Mouse (Mus musculus): ENCODE measurements around the gene Nenf. TPM values are rescaled to one million over a fixed set of nuclear protein-coding genes. Genes with fewer than 3 reads are reported as not detected.
A peak's percentile ranks its signal among the peaks of the same experiment; 100 is the strongest.

Gene Nenf
- total RNA-seq, 2 experiments from 2014 or later = 68.3 to 69.6 TPM

DNA sequence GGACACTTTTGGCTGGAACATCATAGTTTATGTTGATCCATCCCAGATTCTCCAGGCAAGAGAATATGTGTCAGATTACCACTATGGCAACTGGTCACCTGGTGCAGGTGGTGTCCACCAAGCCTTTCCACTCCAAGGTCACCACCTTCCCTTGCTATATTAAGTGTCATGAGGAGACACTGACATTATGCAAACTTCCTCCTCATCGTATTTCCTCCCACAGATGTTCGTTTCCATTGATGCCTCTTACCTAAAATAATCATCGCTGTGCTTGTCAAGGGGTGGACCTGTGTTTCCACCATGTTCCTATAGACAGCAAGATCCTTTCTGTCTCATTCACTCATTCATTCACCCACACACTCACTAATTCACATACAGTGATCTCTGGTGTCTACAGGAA, 45.3 kb downstream of the Nenf start:
- DNase-seq = no peak
- Histone ChIP-seq H3K4me3 (no peak overlapping the region), H3K27ac (no peak overlapping the region)
- intact Hi-C loops (cut with DNase I) = loop anchor here (10.0 kb wide), 1 partner anchor 178 kb away; the partner anchor contains the start of gene Batf3
- TF ChIP-seq CTCF (IDR thresholded peaks at IDR 0.05) = no peak

GRCm38 (mm10) chr1:191269648-191269952, 48.4 kb downstream of the Nenf start:
- no peak for DNase-seq
- no peak for TF ChIP-seq CTCF (IDR thresholded peaks at IDR 0.05)
- no peak overlapping the region for H3K4me3 ChIP-seq
- peak overlapping the region; percentile 31; the same call in 1 of the 2 replicates for H3K27ac ChIP-seq
- intact Hi-C loops (cut with DNase I) = no loop called here

DNA sequence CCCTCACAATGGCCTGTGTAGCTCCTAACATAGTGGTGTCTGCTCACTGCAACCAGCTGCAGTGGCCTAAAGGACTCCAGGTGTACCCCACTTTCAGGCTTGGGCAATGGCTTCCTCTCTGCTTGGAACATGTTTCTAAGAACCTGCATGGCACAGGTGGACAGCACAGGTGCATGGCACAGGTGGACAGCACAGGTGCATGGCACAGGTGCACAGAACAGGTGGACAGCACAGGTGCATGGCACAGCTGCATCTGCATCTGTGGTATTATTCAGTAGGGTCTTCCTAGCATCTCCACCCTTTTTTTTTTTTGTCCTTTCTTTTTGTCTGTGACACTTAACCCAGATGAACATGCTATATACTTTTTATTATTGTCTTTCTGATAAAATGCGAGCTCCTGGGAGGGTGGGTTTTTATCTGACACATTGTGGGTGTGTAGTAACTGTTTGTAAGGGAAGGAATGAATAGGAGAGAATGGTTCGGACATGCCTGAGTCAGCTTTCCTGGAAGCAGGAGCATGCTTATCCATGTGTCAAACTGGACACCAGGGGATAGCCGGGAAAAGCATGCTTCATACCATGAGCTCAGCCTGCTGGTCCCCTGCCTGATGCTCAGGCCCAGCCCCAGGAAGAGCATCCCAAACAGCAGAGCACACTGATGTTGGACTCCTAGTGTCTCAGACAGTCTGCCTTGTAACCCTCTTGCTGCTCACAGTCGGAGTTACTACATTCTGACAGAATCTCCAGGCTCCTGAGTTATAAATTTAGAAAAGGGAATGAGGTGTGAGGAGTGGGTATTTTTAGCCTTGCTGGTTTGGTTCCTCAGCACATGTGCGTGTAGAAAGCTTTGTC, 49.0 kb downstream of the Nenf start:
- H3K27ac ChIP-seq = peak overlapping the region; percentile 31; the same call in 1 of the 2 replicates
- peak; percentile 36 for DNase-seq
- intact Hi-C loops (cut with DNase I) = no loop called here

GRCm38 (mm10) chr1:191267856-191268255, 50.1 kb downstream of the Nenf start:
- H3K27ac ChIP-seq = no peak overlapping the region
- DNase-seq = no peak
- no peak overlapping the region for H3K4me3 ChIP-seq
- intact Hi-C loops (cut with DNase I) = no loop called here
- TF ChIP-seq CTCF (IDR thresholded peaks at IDR 0.05) = no peak

More for the DNA sequence above, 49.0 kb downstream of the Nenf start:
- no peak for TF ChIP-seq CTCF (IDR thresholded peaks at IDR 0.05)
- no peak overlapping the region for H3K4me3 ChIP-seq

- Histone ChIP-seq H3K4me3 (no peak overlapping the region), H3K27ac (no peak overlapping the region)
- intact Hi-C loops (cut with DNase I) = no loop called here
- TF ChIP-seq CTCF (IDR thresholded peaks at IDR 0.05) = no peak
- no peak for DNase-seq
Measured at GRCm38 (mm10) chr1:191267162-191267561, 50.8 kb downstream of the Nenf start.

DNA sequence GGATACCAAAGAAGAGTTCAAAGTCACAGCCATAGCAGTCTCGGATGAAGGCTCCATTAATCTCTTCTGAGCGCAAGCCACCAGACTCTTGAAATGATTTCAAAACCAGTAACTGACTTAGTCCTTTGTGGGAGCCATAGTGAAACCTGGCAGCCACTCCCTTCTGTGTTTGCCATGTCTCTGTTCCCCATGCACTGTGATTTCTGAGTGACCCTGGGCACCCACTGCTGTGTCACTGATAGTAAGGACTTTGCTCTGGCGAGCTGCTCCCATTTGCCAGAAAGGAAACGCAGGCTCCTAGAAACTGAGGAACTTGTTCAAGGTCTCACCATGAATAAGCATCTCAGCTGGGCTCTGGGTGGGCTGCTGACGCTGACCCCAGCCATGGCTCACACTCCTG, 54.5 kb downstream of the Nenf start:
- intact Hi-C loops (cut with DNase I) = no loop called here
- no peak overlapping the region for H3K4me3 ChIP-seq
- no peak for DNase-seq
- TF ChIP-seq CTCF (IDR thresholded peaks at IDR 0.05) = no peak
- no peak overlapping the region for H3K27ac ChIP-seq

DNA sequence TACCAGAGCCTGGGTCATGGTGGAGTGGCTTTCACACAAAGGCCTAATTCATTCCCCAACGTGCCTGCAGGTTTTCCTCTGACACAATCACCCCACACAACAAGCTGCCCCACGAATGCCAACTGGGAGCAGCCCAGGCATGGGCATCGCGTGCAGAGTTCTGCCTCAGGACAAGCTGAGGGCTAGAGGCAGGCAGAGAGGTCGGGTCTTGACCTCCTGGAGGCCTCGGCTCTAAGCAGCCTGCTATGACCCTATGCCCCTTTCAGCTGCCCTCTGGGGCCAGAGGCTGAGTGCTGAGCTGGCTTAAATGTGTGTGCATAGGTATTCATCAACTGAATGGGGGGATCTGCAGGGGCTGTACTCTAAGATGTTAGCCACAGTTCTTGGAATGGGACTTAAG, 56.1 kb downstream of the Nenf start:
- Histone ChIP-seq H3K27ac (no peak overlapping the region), H3K4me3 (no peak overlapping the region)
- intact Hi-C loops (cut with DNase I) = no loop called here
- DNase-seq = no peak
- no peak for TF ChIP-seq CTCF (IDR thresholded peaks at IDR 0.05)

GRCm38 (mm10) chr1:191259661-191260060, 58.3 kb downstream of the Nenf start:
- intact Hi-C loops (cut with DNase I) = no loop called here
- Histone ChIP-seq H3K4me3 (no peak overlapping the region), H3K27ac (no peak overlapping the region)
- DNase-seq = no peak
- TF ChIP-seq CTCF (IDR thresholded peaks at IDR 0.05) = no peak

DNA sequence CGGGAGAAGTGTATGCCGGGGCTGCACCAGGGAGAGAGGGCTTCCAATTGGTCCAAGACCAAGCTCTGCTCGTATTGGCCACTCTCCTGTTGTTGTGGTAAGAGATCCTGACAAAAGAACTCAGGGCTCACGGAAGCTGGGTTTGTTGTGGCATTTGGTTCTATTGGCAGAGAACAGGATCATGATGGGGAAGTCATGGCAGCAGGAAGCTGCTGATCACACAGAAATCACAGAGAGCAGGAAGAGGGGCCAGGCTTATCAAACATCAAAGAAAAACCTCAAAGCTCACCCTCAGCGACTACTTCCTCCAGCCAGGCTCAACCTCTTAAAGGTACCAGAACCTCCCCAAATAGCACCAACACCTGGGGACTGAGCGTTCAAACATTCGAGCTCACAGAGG, 58.9 kb downstream of the Nenf start:
- no peak for TF ChIP-seq CTCF (IDR thresholded peaks at IDR 0.05)
- Histone ChIP-seq H3K4me3 (peak overlapping the region; percentile 23), H3K27ac (peak overlapping the region; percentile 38; the same call in 1 of the 2 replicates)
- no peak for DNase-seq
- intact Hi-C loops (cut with DNase I) = no loop called here

DNA sequence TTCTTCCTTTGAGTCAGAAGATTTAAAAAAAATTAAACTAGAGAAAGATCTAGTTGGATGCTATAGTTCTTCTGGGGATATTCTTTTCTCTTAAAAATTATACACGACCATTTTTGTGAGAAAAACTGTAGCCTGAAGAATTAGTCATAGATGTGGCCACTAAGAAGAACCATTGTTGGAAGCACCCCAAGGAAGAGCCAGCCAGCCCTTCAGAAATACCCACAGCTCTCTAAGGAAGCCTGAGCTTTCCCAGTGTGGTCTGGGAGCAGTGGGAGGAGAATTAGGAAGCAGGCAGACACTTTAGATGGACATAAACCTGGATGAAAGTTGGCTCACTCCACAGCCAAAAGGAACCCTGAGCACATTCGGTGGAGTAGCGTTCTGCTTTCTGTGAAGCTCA, 59.5 kb downstream of the Nenf start:
- DNase-seq = no peak
- Histone ChIP-seq H3K4me3 (no peak overlapping the region), H3K27ac (peak overlapping the region; percentile 38; the same call in 1 of the 2 replicates)
- intact Hi-C loops (cut with DNase I) = no loop called here
- TF ChIP-seq CTCF (IDR thresholded peaks at IDR 0.05) = no peak

DNA sequence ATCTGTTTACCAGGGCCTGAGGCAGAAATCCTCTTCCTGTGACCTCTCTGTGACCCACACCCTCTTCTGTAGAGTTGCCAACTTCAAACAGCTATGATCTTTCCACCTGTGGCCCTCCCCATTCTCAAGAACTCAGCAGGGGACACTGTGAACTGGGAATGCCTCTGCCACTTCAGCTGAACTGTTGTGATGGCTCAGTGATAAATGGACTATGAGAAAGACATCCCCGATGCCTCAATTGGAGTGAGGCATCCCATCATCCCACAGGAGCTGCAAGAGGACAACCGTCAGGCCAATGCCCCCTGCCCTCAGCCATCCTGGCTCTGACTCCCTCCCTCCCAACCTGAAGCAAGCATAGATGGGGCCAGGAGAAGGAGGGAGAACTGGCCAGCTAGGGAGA, 60.0 kb downstream of the Nenf start:
- no peak for TF ChIP-seq CTCF (IDR thresholded peaks at IDR 0.05)
- H3K27ac ChIP-seq = 0 out of 2 replicates have a peak overlapping the region, but pooled peaks have one; percentile 35
- H3K4me3 ChIP-seq = no peak overlapping the region
- intact Hi-C loops (cut with DNase I) = no loop called here
- DNase-seq = no peak

DNA sequence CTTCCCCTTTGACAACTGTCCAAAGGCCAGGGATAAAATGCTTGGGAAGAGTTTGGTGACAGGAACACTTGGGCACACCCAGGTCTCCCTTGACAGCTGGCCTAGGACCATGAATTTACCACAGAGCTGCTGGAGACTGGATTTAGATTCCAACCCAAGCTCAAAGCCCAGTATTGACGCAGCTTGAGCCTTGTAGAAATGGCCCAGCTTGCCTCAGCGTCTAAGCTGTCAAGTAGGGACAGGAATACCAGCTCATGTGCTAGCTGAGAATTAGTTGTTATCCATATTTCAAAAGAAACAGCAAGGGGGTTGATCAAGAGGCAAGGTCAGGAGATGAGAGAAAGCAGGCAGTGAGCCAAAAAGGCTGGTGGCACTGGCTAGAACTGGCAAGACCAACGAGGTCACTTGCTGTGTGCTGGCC, 60.6 kb downstream of the Nenf start:
- Histone ChIP-seq H3K27ac (peak overlapping the region; percentile 35; the same call in 1 of the 2 replicates), H3K4me3 (no peak overlapping the region)
- intact Hi-C loops (cut with DNase I) = no loop called here
- DNase-seq = no peak
- TF ChIP-seq CTCF (IDR thresholded peaks at IDR 0.05) = no peak

Other genes with a start within 250 kb of the Nenf start
- gene Batf3, start 220.3 kb downstream of the Nenf start, total RNA-seq (2021) = under 1 TPM in 1 of 2 experiments, not detected in 1; 0.38 TPM
- not detected for gene Fam71a, start 153.4 kb downstream of the Nenf start, total RNA-seq (2021)
- 1 to 10 TPM; 2.7 to 7.2 TPM for gene Atf3, start 100.2 kb downstream of the Nenf start, total RNA-seq (2021)
- gene Tmem206, start 7.7 kb upstream of the Nenf start, total RNA-seq (2021) = 1 to 10 TPM; 1.2 to 1.4 TPM
- 10 to 100 TPM; 65.0 to 80.1 TPM for gene Ppp2r5a, start 85.1 kb upstream of the Nenf start, total RNA-seq (2021)